Mouse (Mus musculus) embryonic fibroblast, embryonic 13.5 days (primary cell): ENCODE measurements around the gene Tspan14.

Source experiments
- CTCF ChIP-seq: IDR thresholded peaks from 2 replicates; pipeline ENCODE4 v1.5.1; 2011; ENCODE audit warnings: mild to moderate bottlenecking, control low read depth, low read length, moderate library complexity, borderline replicate concordance; ENCODE audit not compliant: insufficient read depth
- POLR2A ChIP-seq: IDR thresholded peaks from 2 replicates; pipeline ENCODE4 v1.6.1; 2011; ENCODE audit warnings: low read depth, mild to moderate bottlenecking, control low read depth, low read length, moderate library complexity

- TF ChIP-seq CTCF (no peak), POLR2A (no peak)
These were observed 74.2 kb downstream of the Tspan14 start for GRCm38 (mm10) chr14:40892326-40892825.
